Mouse (Mus musculus): Measurements from ENCODE around the gene H2-T23. TPM values are rescaled to one million over a fixed set of nuclear protein-coding genes. Genes with fewer than 3 reads are reported as not detected.
A peak's percentile ranks its signal among the peaks of the same experiment; 100 is the strongest.

H2-T23 gene
- total and polyA plus RNA-seq, 3 experiments = 12.2 to 18.3 TPM; not detected in 1

GRCm38 (mm10) chr17:36000349-36000748, 32.3 kb downstream of the H2-T23 start:
- H3K79me2 ChIP-seq (ENCODE audit: control insufficient read depth, insufficient read depth, low read length, poor library complexity) = peaks cover 60% of the 10 kb centered on the region
- DNase-seq (ENCODE audit: low read depth, low spot score) = peak; percentile 84
- peaks cover 4 to 50% of the 10 kb centered on the region in 2 experiments for H3K36me3 ChIP-seq (ENCODE audit: control insufficient read depth in 1 of 2, insufficient read depth in 2 of 2, low read length in 2 of 2)
- H3K4me1 ChIP-seq (ENCODE audit: control insufficient read depth in 1 of 2, insufficient read depth in 2 of 2, low read length in 2 of 2) = peaks cover 26 to 43% of the 10 kb centered on the region in 2 experiments
- peak overlapping the region; percentile 49 for H3K9ac ChIP-seq (ENCODE audit: control insufficient read depth, low read depth, low read length, poor library complexity, severe bottlenecking)
- peak overlapping the region; percentile 98 for H3K27ac ChIP-seq (ENCODE audit: control insufficient read depth, low read depth, low read length)
- H3K4me3 ChIP-seq (ENCODE audit: control insufficient read depth in 1 of 2, insufficient read depth in 1 of 2, low read depth in 2 of 2, low read length in 2 of 2) = no peak overlapping the region
- no peaks in the 10 kb centered on the region for H3K27me3 ChIP-seq (ENCODE audit: control insufficient read depth in 1 of 2, insufficient read depth in 2 of 2, low read length in 2 of 2)
- TF ChIP-seq BHLHE40 (IDR thresholded peaks at IDR 0.05; ENCODE audit: borderline replicate concordance, low read depth, low read length) (peak; percentile 37; the same call in 1 of the 2 replicates), TCF12 (IDR thresholded peaks at IDR 0.05; ENCODE audit: low read depth, low read length) (no peak), MXI1 (IDR thresholded peaks at IDR 0.05; ENCODE audit: low read depth, low read length) (no peak; the same call in 1 of the 2 replicates), GATA1 (IDR thresholded peaks at IDR 0.05; ENCODE audit: low read depth, low read length) (0 out of 2 replicates have a peak, but pooled peaks have one; percentile 35), SIN3A (IDR thresholded peaks at IDR 0.05; ENCODE audit: low read length) (no peak), ETS1 (IDR thresholded peaks at IDR 0.05; ENCODE audit: low read depth, low read length) (peak; percentile 78), EP300 (IDR thresholded peaks at IDR 0.05; ENCODE audit: low read depth in 1 of 2, low read length in 2 of 2) (peak in 1 of 2 experiments; percentile 55; a peak in 1 of 4 replicates), MAX (IDR thresholded peaks at IDR 0.05; ENCODE audit: low read length) (peak; percentile 47; the same call in 1 of the 2 replicates), ZNF384 (IDR thresholded peaks at IDR 0.05; ENCODE audit: low read depth, low read length) (peak; percentile 76), MYC (IDR thresholded peaks at IDR 0.05; ENCODE audit: low read depth, low read length) (0 out of 2 replicates have a peak, but pooled peaks have one; percentile 55)
- H3K9me3 ChIP-seq (replicated peaks; ENCODE audit: insufficient read depth, low read length) = no peaks in the 10 kb centered on the region

- no peaks in the 10 kb centered on the region for H3K27me3 ChIP-seq (ENCODE audit: control insufficient read depth in 1 of 2, insufficient read depth in 2 of 2, low read length in 2 of 2)
- H3K9me3 ChIP-seq (replicated peaks; ENCODE audit: insufficient read depth, low read length) = no peaks in the 10 kb centered on the region
- peaks cover 62% of the 10 kb centered on the region for H3K79me2 ChIP-seq (ENCODE audit: control insufficient read depth, insufficient read depth, low read length, poor library complexity)
- peaks cover 2 to 48% of the 10 kb centered on the region in 2 experiments for H3K36me3 ChIP-seq (ENCODE audit: control insufficient read depth in 1 of 2, insufficient read depth in 2 of 2, low read length in 2 of 2)
- peak; percentile 65 for DNase-seq (ENCODE audit: low read depth, low spot score)
- H3K4me1 ChIP-seq (ENCODE audit: control insufficient read depth in 1 of 2, insufficient read depth in 2 of 2, low read length in 2 of 2) = peaks cover 25 to 41% of the 10 kb centered on the region in 2 experiments
- no peak for TF ChIP-seq GABPA (IDR thresholded peaks at IDR 0.05; ENCODE audit: low read depth, low read length)
- TF ChIP-seq USF1 (IDR thresholded peaks at IDR 0.05; ENCODE audit: low read depth, low read length) = peak; percentile 49; the same call in 1 of the 2 replicates
- no peak for TF ChIP-seq HCFC1 (IDR thresholded peaks at IDR 0.05; ENCODE audit: low read depth, low read length)
- TF ChIP-seq MEF2A (IDR thresholded peaks at IDR 0.05; ENCODE audit: extremely low read depth, insufficient replicate concordance, low read depth, low read length, poor library complexity, severe bottlenecking) = peak; percentile 60; the same call in 1 of the 2 replicates
- TF ChIP-seq JUND (IDR thresholded peaks at IDR 0.05; ENCODE audit: low read depth, low read length) = no peak
- peak; percentile 77; the same call in 1 of the 2 replicates for TF ChIP-seq SIN3A (IDR thresholded peaks at IDR 0.05; ENCODE audit: low read length)
- TF ChIP-seq ETS1 (IDR thresholded peaks at IDR 0.05; ENCODE audit: low read depth, low read length) = peak; percentile 66; the same call in 1 of the 2 replicates
- peak; percentile 88; the same call in 1 of the 2 replicates for TF ChIP-seq MXI1 (IDR thresholded peaks at IDR 0.05; ENCODE audit: low read depth, low read length)
- TF ChIP-seq ZNF384 (IDR thresholded peaks at IDR 0.05; ENCODE audit: low read depth, low read length) = peak; percentile 70
- peak; percentile 93 for TF ChIP-seq TBP (IDR thresholded peaks at IDR 0.05; ENCODE audit: low read depth, low read length)
- no peak for TF ChIP-seq USF2 (IDR thresholded peaks at IDR 0.05; ENCODE audit: borderline replicate concordance in 1 of 2, insufficient read depth in 1 of 2, low read depth in 1 of 2, low read length in 2 of 2)
- no peak for TF ChIP-seq MYC (IDR thresholded peaks at IDR 0.05; ENCODE audit: low read depth, low read length)
- peak overlapping the region; percentile 56 for H3K9ac ChIP-seq (ENCODE audit: control insufficient read depth, low read depth, low read length, poor library complexity, severe bottlenecking)
- peak overlapping the region; percentile 98 for H3K27ac ChIP-seq (ENCODE audit: control insufficient read depth, low read depth, low read length)
- peak overlapping the region; percentile 7 to 35; a peak in 3 of 4 replicates for H3K4me3 ChIP-seq (ENCODE audit: control insufficient read depth in 1 of 2, insufficient read depth in 1 of 2, low read depth in 2 of 2, low read length in 2 of 2)
These were observed 33.3 kb downstream of the H2-T23 start for GRCm38 (mm10) chr17:35999356-35999755.

Measured in MEL (cell line).